Mouse (Mus musculus) brain, embryonic 14.5 days (tissue): ENCODE data around the gene Ylpm1.

ENCODE experiments used
- CTCF ChIP-seq: fragments of 200-500 bp; IDR thresholded peaks from 2 replicates; pipeline ENCODE4 v1.5.1; 2012; ENCODE audit warnings: inconsistent platforms, mild to moderate bottlenecking, moderate library complexity, borderline replicate concordance; ENCODE audit not compliant: insufficient read depth, insufficient read length; ENCODE audit errors: extremely low read depth
- POLR2A ChIP-seq: fragments of 200-500 bp; IDR thresholded peaks from 2 replicates; pipeline ENCODE4 v1.6.1; 2012; ENCODE audit warnings: mild to moderate bottlenecking, inconsistent platforms, borderline replicate concordance; ENCODE audit not compliant: poor library complexity, insufficient read depth, insufficient read length, severe bottlenecking; ENCODE audit errors: extremely low read depth

GRCm38 (mm10) chr12:85012185-85012584, 16.1 kb downstream of the Ylpm1 start:
- TF ChIP-seq CTCF (no peak), POLR2A (no peak)
